Mouse (Mus musculus) cerebellum, postnatal 36 days (tissue): ENCODE data around the gene Spink4.

Source experiments
- DNase-seq, 2 experiments: peaks; one replicate each; pipeline ENCODE4 v3.0.0; 2021 to 2022; ENCODE audit warnings: mixed read lengths in 2 of 2

Spink4 gene

GRCm38 (mm10) chr4:40969781-40970591 is 50.1 kb downstream of the Spink4 start:
- peak in 1 of 2 experiments; percentile 9 for DNase-seq

GRCm38 (mm10) chr4:40970592-40970841 is 50.7 kb downstream of the Spink4 start:
- DNase-seq = no peak

GRCm38 (mm10) chr4:40970842-40971701 is 51.2 kb downstream of the Spink4 start, which contains the start of gene Nfx1:
Gene Nfx1, plus strand, starts transcription at chr4:40970906.
- DNase-seq = peak; percentile 97 to 98

GRCm38 (mm10) chr4:40971744-40972143 is 51.9 kb downstream of the Spink4 start:
- peak in 1 of 2 experiments; percentile 28 for DNase-seq

GRCm38 (mm10) chr4:40974011-40974410 is 54.2 kb downstream of the Spink4 start:
- no peak for DNase-seq

GRCm38 (mm10) chr4:40975678-40976077 is 55.8 kb downstream of the Spink4 start:
- DNase-seq = no peak

GRCm38 (mm10) chr4:40976651-40977050 is 56.8 kb downstream of the Spink4 start:
- DNase-seq = no peak

GRCm38 (mm10) chr4:40979430-40979829 is 59.6 kb downstream of the Spink4 start:
- no peak for DNase-seq
